Mouse (Mus musculus) spleen, adult 18-20 months (tissue): ENCODE measurements around the gene Gar1.

Source experiments
- DNase-seq, 2 experiments: peaks; one replicate each; pipeline ENCODE4 v3.0.0; 2022; ENCODE audit warnings: mixed read lengths in 2 of 2

Gene Gar1

DNA sequence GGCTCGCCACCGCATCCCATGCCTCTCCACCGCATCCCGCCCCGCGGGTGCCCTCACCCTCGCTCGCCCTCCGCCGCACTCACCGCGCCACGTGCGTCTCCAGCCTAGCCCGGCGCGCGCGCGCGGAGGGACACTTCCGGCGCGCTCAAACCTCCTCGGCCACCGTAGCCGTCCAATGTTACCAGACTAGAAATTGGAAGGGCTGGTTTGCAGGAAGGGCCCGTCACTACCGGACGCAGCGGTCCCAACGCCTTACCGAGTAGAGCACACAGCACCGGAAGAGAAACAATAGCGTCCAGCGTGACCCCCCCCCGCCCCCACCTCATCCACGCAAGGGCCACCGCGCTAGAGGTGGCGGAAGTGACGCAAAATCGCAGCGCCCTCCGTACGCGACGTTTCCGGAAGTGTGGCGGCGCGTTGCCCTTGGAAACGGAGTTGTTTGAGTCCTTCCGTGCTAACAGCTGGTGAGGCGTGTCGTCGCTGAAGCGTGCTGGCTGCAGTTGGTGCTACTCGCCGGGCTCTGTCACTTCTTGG, at the start of gene Gar1:
Gene Gar1 (minus strand): TSS at position 362 of the 534 bp plus-strand sequence.
- DNase-seq = peak; percentile 89 to 93

DNA sequence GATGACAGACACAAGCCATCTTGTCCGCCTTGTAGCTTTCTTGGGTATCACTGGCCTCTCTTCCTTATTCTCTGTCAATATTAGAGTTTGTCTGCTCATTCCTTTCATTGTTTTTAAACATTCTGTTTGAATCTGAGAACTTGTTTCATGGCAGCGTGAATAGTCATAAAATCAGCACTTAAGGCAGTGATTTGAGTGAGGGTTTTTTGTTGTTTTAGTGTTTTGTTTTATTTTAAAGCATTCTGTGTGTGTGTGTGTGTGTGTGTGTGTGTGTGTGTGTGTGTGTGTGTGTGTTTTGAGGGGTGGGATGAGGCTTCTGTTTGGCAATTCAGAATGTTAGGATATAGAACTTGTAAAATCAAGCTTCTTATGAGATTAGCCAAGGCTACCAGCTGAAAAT, 48.7 kb upstream of the Gar1 start:
- no peak for DNase-seq

DNA sequence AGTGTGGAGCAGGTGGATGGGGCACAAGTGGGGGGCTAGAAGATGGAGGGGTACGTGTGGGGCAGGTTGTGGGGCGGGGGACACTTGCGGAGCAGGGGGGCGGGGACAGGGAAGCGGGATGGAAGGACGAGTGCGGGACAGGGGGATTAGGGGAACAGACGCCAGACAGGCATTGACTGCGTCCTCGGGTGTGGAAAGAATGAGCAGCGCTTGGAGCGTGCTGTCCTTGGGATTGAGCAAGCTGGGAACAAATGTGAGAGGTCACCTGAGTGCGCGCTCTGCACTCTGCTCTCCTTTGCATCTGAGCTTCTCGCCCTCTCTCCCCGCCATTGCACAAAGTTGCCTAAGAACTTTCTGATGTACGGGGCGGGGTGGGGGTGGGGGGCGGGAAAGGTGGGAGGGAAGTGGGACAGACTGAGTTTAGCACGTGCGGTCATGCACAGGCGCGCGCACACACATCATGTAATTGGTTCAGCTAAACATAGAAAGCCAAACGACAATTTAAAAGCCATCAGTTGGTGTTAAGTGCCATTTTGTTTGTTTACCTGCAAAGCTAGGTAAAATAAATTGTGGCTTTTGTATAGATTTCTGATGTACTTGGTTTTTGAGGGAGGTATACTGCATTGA, 48.0 kb upstream of the Gar1 start:
- DNase-seq = peak in 1 of 2 experiments; percentile 10

DNA sequence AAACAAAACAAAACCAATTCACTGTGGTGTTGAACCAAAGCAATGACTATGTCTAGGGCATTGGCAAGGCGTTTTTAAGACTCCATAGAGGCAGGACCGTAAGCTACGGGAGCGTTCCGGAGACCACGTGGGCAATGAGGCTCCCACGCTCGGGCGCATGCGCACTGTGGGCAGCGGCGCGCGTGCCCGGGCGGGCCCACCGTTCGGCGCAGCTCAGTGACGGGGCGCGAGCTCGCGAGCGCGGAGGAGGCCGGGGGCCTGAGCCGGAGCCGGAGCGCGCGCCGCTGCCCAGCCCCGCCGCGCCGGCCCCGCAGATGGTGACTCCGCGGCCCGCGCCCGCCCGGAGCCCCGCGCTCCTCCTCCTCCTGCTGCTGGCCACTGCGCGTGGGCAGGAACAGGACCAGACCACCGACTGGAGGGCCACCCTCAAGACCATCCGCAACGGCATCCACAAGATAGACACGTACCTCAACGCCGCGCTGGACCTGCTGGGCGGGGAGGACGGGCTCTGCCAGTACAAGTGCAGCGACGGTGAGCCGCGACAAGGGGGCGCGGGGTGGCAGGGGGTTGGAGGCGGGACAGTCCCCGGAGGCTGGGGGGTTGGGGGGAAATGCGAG, 47.3 kb upstream of the Gar1 start, which contains the start of gene Pla2g12a:
Gene Pla2g12a (plus strand): TSS at position 202 of the 617 bp plus-strand sequence.
- peak; percentile 75 to 83 for DNase-seq

DNA sequence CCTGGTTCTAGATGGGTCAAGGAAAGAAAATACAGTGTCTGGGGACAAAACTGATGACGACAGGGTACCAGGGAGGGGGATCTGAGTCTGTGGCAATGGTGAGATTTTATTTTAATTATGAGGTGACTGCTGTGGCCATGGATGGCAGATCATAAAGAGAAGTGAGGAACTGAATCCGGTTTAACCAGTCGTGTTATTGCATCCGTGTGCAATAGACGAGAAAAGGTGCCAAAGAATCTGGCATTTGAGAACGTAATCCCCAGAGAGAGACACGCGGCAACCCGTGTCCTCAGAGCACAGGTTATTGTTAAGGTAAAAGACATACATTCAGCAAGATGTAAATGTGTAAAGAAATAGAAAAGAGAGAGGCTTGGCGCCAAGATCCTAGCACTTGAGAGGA, 46.1 kb upstream of the Gar1 start:
- DNase-seq = no peak

DNA sequence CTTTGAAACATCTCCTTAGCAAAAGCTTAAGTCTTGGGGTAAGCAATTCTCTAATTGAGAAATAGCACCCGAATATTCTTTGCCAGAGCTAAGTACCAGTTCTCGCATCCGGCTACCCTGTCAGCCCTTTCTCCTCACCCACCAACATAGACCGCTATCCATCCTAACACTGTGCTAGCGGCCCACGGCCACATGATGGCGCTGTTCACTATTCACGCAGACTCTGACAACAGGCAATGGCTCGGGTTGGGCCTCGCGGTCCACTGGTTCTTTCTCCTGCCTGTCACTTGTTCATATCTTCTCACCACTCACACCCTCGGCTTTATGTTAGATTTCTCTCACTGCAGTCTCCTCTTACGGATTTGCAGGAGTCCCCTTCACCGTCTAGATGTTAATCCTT, 32.5 kb upstream of the Gar1 start:
- DNase-seq = peak; percentile 8 to 38

DNA sequence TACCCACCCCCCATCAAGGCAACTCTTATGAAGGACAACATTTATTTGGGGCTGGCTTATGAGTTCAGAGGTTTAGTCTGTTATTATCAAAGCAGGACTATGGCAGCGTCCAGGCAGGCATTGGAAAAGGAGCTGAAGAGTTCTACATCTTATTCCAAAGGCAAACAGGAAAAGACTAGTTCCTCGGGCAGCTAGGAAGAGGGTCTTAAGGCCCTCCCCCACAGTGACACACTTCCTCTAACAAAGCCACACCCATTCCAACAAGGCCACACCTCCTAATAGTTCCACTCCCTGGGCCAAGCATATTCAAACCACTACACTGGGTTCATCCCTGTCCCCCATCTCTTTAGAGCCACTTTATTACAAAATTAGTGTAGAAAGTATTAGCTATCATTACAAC, 31.4 kb upstream of the Gar1 start:
- DNase-seq = no peak

DNA sequence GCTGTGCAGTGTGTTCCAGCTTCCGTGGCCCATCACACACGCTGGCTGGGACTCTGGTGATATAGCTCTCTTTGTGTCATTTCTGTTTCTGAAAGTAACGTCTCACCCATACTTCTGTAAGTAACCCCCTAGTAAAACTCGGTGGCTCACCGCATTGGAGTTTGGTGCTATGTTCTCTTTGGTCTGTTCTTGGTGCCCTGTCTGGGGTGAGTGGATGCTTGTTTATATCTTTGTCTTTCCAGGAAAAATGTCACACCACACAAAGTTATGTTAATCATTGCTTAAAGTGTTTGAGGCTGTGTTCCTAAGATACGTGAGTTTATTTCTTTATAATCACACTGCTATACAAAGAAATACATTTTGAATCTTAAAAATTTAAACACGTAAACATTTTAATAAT, 15.7 kb upstream of the Gar1 start:
- DNase-seq = no peak

DNA sequence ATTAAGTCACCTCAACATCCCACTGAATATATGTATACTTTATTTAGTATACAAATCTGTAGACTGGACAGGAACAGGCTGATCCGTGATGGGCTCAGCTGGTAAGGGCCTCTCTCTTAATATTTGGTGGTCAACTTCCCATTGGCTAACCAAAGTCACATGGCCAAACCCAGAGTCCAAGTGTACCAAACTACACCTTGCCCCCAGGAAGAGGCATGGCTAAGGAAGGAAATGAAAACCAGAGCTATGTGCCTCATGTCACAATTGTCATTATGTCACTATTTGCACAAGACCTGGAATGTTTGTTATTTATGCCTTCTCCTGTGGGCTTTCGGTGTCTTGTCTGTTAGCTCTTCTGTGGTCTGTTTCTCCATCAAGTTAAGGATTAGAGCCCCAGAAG, 14.7 kb upstream of the Gar1 start:
- DNase-seq = no peak

DNA sequence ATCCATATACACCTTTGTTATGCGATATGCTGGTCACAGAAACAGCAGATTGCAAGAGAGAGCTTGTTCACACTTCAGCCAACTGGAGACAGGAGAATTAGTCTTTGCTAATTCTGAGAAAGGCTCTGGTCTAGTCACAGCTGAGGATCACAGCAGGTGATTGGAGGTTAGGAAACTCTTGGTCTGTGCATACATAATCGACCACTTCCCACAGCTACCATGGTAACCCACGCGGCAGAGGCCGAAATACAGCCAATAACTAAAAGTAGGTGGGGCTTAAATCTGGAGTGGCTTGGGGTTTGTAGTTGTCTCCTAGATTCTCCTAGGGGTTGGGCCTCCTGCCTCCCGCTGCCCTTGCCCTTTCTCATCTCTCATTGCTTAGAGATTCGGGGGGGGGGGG, 6.8 kb upstream of the Gar1 start:
- no peak for DNase-seq

DNA sequence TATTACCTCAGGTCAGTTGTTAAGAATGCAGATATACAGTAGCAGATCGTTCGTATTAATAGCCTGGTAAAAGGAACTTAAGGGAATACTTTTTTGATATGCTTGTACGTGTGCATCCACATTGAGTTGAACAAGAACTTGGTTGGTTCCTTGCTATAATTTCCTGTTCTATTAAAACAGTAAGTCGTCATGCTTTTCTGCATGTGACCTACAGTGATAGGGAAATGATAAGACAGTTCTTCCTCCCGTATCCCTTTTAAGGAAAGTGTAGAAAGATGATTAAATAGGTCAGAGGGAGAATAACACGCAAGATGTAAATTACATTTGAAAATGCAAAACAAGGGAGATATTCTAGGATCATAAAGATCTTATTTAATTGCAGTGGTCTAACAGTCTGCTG, 5.8 kb upstream of the Gar1 start:
- DNase-seq = no peak

DNA sequence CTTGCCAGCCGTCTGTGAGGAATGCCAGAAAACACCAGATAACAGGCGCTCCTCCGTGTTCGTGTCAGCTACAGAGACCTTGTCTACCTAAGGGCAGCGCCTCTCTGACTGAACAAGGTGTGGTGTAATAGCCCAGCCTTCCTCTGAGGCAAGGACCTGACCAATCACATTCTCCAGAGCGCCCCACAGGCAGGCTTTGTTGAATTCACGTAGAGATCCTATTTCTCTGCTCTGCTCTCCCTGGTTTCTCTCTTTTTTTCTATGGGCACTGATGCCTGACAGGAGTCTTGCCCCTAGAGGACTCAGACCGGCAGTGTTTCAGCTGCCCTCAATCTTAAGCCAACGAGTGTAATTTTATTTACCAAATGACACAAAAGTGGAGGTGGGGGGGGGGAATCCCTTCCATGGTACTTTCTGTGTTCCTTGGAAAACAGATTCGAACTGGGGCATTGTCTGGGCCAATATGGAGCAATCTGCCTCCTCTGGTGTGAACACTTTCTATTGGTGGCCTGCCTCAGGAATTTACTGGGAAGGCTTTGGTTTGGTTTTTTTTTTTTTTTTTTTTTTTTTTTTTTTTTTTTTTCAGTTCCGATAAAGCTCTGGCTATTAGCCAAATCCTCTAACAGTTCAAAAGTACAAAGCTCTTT, 5.0 kb upstream of the Gar1 start:
- DNase-seq = no peak

DNA sequence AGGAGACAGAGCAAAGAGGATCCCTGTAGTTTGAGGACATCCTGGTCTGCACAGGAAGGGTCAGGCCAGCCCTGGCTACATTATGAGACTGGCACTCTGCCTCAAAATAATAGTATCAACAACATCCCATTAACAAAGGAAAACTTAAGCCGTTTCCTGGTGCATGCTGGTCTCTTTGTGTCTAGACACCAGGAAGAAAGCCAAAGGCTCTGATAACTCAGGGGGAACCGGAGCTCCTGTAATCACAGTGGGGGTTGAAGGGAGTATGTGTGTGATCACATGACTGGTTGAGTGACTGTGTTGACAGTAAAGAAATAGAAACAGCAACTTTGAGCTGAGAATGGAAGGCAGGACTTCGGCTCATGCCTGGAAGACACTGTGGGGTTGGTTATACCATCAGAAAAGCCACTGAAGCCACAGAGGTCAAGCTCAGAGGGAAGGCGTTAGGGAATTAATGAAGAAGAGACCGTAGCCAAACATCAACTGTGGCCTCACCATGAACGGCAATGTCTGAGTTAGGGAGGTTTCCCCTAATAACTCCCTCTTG, 4.3 kb upstream of the Gar1 start, which contains the start of gene Cfi:
Gene Cfi (plus strand): TSS at position 497 of the 547 bp plus-strand sequence.
- no peak for DNase-seq

DNA sequence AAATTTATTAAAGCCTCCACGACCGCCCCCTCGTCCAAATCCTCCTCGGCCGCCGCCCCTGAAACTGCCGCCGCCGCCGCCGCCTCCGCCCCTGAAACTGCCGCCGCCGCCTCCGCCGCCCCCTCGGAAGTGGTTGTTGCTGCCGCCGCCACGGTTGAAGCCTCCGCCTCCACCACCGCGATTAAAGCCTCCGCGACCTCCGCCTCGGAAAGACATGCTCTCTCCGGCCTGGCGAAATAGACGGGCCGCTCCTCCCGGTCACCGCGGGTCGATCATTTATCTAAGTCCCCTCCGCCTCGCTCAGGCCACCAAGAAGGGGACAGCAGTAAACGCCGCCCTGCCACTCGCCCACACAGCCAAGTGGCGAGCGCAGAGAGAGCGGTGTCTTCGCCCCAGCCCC, 570 bp downstream of the Gar1 start:
- peak in 1 of 2 experiments; percentile 53 for DNase-seq

DNA sequence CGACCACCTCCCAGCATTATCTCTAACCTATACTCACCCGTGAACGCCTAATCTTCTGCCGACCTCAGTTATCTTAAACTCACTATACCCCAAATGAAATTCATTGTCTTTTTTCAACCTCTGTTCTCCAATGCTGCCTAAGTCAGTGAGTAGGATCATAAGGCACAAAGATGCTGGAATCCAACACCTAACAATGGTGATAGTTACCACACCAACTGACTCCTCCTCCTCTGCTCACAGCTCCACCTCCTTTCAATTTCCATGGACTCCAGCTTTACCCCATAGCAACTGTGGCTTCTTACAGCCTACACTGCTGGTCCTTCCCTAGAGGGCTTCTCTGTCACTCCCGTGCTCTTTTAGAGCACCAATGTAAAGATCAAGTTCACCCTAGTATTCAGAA, 3.5 kb downstream of the Gar1 start:
- no peak for DNase-seq

DNA sequence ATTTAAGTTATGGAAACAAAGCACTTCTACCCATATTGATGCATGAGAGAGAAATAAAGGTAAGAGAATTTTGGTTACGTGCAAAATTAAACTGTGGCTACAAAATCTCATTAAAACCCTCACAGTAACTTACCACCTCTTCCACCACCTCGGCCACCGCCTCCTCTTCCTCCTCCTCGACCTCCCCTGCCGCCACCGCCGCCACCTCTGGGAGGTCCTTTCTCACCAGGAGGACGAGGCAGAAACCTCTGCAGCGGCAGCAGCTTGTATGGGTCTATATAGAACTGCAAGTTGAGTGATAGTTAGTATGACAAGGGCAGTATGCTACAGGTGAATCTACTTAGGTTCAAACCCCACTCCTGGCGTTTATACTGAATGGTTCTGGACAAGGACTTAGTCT, 4.5 kb downstream of the Gar1 start:
- no peak for DNase-seq

DNA sequence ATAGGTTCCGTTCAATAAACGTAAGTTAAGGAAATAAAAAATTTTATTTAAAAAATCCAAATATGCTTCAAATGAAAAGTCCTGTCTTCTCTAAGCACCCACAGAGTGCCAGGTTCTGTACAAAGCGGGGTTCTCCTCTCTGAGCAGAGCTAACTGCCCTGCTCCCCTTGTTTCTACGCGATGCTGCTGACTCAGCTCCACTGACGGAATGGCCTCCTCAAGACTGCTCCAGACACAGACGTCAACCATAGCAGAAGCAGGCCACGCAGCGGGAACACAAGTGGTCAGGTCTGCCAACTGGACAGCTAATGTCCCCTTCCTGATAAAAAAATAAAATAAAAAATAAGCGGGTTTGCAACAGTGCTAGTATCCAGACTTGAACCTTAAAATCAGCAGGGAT, 6.3 kb downstream of the Gar1 start:
- DNase-seq = no peak

DNA sequence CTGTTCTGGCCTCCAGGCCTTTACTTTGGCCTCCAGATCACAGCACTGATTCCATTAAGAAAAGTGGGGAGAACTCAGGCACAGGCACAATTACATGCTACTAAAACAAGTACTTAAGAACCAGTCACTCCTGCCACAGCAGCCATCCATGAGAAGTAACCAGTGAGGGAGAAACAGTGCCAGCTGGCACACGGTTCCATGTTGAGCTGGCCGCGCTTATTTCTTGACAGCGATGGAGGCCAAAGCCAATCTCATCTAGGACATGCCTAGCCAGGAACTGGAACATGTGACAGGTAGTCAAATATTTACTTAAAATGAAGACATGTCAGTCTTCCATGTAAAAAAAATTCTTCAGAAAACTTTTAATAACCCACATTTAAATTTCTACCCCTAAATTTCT, 7.0 kb downstream of the Gar1 start:
- no peak for DNase-seq

DNA sequence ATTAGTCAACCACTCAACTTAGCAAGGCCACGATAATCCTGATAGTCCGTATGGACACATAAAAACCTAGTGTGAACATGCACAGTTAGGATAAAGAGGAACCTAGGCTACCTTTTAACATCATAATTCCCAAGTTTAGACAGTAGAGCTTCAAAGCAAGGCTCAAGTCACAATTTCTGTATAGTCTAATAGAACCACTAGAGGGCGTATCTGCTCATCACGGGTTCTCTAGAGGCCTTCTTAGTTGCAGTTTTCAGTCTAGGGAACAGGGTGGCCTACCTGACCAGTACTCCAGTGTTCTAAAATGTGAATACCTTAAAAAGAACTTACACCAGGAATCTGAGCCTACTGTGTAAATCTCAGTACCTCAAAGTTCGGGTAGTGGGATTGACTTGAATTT, 7.9 kb downstream of the Gar1 start:
- no peak for DNase-seq

DNA sequence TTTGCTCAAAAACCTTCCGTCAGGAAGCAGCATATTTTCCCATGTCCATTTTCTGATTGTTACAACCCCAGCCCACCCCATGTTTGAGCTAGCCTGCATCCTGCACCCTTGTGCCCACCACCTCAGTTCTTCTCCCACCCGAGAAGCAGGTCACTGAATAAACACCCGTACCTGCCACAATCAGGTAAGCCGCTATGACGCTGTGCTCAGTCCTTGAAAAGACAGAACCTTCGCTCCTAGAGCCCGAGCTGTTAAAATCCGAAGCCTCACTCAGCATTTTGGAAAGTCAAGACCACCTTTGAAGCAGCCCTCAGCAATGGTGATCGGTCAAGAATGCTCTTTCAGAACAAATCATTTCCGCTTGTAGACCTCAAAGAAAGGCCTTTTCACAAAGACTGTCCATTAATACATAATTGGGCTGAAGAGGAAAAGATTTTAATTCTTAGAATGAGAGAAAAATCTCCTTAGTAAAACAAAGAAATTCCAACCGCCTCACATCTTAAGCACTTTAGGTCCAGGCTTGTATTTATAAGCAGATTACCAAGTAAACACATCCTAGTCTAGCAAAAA, 8.9 kb downstream of the Gar1 start, which contains the start of gene Rrh:
Gene Rrh (minus strand): TSS at position 382 of the 570 bp plus-strand sequence.
- no peak for DNase-seq

DNA sequence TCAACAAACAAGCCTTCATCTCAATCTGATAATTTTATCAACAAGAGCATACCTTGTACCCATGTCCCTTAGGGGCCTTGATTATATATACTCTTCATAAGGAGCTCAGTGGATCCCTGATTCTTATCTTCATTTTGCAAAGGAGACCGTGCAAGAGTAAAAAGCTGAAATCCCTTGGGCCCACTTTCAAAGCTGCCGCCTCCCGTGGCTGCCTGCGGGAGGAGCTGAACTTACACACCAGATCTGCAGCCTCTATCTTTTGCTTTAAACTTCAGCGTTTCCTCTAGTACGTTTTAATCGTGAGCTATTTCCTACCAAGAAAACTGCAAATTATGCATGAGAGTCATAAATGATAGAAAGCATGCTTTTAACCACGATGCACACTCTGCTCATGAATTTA, 9.5 kb downstream of the Gar1 start:
- DNase-seq = no peak

DNA sequence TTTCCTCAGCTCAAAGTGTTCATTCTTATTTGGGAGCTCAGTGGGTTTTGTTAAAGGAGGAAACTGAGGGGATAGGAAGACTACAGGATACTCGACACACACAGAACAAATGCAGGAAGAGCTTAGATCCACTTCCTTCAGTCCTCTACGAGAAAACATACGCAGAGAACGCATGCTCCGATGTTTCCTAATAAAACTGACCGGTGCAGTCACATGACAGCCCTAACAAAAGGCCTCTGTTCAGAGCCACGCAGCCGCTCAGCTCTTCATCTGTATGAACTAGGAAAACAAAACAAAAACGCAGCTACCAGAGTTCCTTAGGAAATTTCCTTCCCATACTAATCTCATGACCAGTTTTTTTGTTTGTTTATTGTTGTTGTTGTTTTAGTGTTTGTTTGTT, 10.3 kb downstream of the Gar1 start:
- DNase-seq = no peak

DNA sequence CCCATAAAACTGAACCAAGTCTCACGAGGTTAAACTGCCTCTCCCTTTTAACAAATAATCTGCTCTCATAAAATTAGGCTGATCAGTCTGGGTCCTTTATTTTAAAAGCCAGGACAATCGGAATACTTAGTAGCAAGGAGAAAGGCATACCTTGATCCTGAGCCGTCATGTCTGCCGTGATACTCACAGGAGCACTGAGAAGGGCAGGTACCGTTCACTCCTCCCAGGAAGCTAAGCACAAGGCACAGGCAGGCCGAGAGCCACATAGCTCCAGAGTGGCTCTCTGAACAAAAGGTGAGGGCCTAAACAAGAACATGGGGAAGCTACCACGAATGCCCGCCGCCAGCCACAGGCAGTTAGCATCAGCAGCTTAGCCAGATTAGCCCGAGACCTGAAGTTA, 27.4 kb downstream of the Gar1 start, which contains the start of gene Lrit3:
Gene Lrit3 (minus strand): TSS at position 266 of the 400 bp plus-strand sequence.
- no peak for DNase-seq
